Mouse (Mus musculus): ENCODE measurements around the gene Ugdh.
"Not testable (repeated sequence)": the region's sequence is repeated elsewhere in the genome, so short reads cannot be mapped to it uniquely, and the experiment has no call there.

Ugdh gene

DNA sequence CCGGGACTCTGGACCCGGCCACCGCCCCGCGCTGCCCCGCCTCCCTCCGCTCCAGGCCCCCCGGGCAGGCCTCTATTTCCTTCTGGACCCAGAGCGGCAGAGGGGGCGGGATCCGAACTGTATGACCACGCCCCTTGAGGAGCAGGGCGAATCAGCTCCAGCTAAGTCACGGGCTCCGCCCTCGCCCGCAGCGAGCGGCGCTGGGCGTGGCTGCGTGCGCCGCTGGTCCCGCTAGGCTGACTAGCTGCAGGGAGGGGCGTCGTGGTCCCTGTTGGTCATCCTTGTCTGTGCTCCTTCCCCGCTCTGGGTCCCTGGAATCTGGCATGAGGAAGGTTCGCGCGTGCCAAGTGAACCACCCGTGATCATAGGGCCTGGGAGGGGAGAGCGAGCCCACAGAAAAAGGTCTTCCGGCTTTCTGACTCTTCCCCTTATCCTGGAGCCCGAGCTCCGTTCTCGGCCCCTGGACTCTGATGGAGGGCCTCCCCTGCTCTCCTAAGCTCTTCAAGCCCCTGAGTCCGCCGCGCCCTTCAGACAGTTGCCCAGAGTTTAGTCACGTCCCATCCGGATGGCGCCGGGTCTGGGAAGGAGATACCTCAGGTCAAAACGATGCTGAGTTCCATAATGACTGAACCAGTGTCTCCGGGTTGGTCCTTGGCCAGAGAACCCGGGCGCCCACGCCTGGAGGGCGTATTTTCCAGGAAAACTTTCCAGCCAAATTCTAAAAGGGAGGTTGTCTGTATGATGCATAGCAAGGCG is at the start of gene Ugdh:
Gene Ugdh (minus strand): TSS at position 144 of the 756 bp plus-strand sequence.
- peak; percentile 96 for DNase-seq (ENCODE audit: low read depth)

- DNase-seq (ENCODE audit: low read depth): no peak
Observed at GRCm38 (mm10) chr5:65482996-65483395, 47.2 kb upstream of the Ugdh start.

GRCm38 (mm10) chr5:65480511-65480910 is 44.8 kb upstream of the Ugdh start:
- no peak for DNase-seq (ENCODE audit: low read depth)

GRCm38 (mm10) chr5:65479681-65480445 is 44.1 kb upstream of the Ugdh start:
- no peak for DNase-seq (ENCODE audit: low read depth)

DNA sequence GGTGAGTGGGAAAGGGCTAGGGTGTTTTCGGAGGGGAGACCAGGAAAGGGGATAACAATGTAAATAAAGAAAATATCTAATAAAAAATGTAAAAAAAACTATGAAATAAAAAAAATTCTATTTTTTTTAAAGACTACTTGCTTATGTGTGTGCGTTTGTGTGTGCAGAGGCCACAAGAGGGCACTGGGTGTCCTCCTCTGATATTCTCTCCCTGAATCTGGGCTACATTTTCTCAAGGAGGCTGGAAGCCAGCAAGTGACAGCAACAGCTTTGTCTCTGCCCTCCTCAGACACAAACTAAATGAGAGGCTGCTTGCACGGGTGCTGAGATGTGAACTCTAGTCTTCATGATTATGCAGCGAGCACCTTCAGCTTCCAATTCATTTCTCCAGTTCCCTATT is 42.5 kb upstream of the Ugdh start:
- DNase-seq (ENCODE audit: low read depth): peak; percentile 50

DNA sequence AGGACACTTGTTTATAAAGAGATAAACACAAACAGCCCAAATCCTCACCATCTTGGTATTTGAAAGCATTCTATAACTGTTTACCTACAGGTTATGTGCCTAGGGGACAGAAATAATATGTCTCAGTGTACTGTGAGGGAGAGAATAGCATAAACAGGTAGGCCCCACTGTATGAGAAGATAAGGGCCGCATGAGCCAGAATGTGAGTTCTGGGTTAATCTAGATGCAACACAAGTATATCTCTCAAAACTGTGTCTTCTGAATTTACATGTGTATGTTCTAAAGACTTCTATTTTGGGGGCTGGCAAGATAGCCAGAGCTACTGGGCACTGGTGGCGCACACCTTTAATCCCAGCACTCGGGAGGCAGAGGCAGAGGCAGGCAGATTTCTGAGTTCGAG is 41.0 kb upstream of the Ugdh start:
- not testable (repeated sequence) for DNase-seq (ENCODE audit: low read depth)

DNA sequence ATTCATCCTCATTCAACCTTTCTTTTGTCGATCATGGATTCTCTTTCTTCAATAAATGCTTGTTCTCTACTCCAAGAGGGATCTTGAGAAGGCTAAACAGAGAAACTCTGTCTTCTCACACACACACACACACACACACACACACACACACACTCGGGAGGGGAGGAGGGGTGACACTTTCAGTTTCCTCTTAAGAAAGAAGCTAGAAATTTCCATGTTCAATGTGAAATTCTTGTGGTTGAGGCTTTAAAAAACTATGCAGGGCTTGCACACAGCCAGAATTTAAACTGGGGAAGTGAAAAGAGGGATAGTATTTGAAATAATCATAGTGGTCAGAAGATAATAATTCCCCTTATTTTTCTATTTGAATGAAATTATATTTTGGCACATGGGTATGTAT is 40.1 kb upstream of the Ugdh start:
- DNase-seq (ENCODE audit: low read depth): no peak

DNA sequence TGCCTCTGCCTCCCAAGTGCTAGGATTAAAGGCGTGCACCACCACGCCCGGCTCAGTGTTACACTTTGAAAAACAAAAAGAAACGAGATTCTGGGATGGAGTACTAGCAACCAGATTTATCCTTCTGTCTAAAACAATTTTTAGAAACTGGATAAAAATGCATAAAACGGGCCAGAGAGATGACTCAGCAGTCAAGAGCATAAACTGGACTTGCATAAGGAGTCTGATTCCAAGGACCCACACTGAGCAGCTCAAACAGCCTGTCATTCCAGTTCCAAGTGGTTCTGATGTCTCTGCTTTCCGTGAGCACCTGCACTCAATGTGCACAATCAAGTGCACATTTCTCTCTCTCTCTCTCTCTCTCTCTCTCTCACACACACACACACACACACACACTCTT is 34.0 kb upstream of the Ugdh start:
- DNase-seq (ENCODE audit: low read depth): no peak

GRCm38 (mm10) chr5:65466911-65467310 is 31.2 kb upstream of the Ugdh start:
- no peak for DNase-seq (ENCODE audit: low read depth)

GRCm38 (mm10) chr5:65460361-65460760 is 24.6 kb upstream of the Ugdh start:
- no peak for DNase-seq (ENCODE audit: low read depth)

DNA sequence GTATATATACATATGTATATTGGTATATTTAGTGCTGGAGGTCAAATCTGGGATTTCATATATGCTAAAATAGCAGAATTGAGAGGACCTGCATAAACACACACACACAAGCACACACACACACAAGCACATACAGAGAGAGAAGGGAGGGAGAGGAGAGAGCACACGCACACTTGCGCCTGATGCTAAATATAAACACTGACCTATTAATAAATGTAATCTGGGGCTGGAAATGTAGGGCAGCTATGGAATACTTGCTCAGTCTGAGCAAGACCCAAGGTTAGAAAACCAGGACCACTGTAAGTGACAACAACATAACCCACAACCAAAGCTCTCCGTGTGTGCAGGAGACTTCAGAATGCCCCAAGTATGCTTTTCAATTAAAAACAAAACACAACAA is 23.7 kb upstream of the Ugdh start:
- no peak for DNase-seq (ENCODE audit: low read depth)

GRCm38 (mm10) chr5:65457846-65458245 is 22.1 kb upstream of the Ugdh start:
- no peak for DNase-seq (ENCODE audit: low read depth)

DNA sequence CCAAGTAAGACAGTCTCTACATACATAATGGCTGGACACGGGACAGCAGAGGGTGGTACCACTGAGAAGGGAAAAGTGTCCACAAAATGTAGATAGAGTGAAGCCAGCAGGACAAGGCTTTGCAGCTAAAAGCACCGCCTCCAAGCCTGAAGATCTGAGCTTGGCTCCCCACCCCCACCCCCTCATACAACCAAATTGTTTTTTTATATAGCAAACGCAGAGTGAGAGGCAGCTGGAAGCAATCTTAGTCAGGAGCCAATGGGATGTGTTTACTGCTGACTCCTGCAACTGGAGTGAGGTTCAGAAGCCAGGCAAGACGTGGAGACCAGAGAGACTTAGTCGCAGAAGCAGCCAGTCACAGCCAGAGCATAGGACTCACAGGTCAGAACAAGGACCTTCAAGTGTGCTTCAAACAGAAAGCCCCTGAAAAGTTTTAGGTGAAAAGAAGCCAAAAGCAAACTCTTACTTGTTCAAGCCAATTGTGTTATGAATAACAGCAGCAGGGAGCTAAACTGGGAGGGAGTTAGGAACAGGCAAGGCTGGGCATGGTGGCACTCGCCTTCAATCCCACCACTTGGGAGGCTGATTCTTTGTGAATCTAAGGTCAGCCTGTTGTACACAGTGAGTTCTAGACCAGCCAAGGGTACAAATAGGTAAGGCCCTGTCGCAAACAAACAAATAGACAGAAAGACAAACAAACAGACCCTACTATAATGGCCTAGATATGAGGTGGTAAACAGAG is 21.5 kb upstream of the Ugdh start:
- no peak for DNase-seq (ENCODE audit: low read depth)

DNA sequence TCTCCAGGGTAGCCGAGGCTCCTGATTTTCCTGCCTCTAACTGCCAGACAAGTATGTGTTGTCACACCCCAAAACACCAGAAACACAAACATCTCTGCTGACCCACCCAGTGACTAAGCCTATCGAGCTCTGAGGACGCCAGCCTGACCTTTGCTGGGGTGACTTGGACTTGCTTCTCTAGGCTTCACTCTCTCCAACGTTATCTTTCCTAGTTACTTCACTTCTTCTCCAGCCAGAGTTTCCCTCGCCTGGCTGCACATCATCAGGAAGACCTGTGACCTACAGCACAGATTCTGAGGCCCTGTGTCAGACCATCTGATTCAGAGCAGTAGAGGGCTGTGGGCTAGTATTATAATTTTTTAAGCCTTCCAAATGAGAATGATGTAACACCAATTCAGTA is 19.0 kb upstream of the Ugdh start:
- DNase-seq (ENCODE audit: low read depth): no peak

- no peak for DNase-seq (ENCODE audit: low read depth)
Observed at GRCm38 (mm10) chr5:65448941-65449340, 13.2 kb upstream of the Ugdh start.

DNA sequence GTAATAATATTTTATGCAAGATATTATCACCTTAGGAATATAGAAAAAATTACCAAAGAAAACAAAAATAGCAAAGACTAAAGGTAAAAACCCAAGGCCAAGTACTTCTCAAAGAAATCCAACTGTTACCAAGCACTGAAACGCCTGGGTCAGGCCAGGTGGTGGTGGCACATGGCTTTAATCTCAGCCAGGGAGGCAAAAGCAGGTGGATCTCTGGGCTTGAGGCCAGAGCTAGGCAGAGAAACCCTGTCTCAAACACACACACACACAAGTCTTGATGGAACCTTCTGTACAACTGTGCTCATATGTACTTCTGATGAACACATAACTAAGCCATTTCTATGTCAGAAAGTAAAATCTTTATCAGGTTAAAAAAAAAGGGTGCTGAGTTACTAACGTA is 12.1 kb upstream of the Ugdh start:
- DNase-seq (ENCODE audit: low read depth): no peak

GRCm38 (mm10) chr5:65446756-65447155 is 11.0 kb upstream of the Ugdh start:
- DNase-seq (ENCODE audit: low read depth): no peak

- DNase-seq (ENCODE audit: low read depth): no peak
Observed at GRCm38 (mm10) chr5:65444981-65445380, 9.2 kb upstream of the Ugdh start.

DNA sequence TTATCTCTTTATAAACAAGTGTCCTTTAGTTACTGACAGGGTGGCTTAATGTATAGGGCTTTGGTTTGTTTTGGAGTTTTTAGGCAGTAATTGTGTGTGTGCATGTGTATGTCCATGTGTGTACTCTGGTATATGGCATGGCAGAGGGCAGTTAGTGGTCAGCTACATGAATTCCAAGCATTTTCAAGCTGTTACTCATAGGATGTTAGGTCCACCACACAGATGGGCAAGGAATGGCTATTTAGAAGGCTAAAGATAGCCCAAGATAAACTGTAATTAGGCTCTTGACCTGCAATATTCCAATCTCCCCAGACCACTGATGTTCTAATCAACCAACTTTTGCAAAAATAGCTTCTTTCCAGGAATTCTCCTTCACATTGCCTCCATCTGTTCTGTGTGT is 2.3 kb upstream of the Ugdh start:
- no peak for DNase-seq (ENCODE audit: low read depth)

DNA sequence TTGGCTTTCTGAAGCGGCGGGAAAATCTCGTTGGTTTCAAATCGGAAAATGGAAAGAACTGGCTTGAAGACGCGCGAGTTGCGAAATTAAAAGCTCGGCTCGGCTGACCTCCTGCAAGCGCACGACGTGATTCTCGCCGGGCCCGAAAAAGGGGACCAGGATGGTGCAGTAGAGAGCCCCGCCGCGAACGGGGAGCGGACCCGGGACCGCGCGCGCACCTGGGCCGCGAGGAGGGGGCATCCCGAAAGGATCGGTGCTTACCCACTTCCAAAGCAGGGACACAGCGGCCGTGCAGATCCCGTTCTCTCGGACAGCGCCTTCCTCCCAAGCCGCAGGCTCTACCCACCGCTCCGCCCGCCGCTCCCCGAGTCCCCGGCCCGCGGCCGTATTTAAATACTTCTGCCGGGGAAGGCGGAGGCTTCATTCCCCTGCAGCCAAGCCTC is 365 bp downstream of the Ugdh start:
- DNase-seq (ENCODE audit: low read depth): no peak

- peak; percentile 47 for DNase-seq (ENCODE audit: low read depth)
Observed at GRCm38 (mm10) chr5:65434471-65435362, 1.0 kb downstream of the Ugdh start.

GRCm38 (mm10) chr5:65429441-65429840 is 6.3 kb downstream of the Ugdh start:
- DNase-seq (ENCODE audit: low read depth): no peak

Measured in naive thymus-derived CD4-positive, alpha-beta T cell, adult 2 months (primary cell).